Mouse (Mus musculus): ENCODE measurements around the gene Atp2b1.

Atp2b1 gene

DNA sequence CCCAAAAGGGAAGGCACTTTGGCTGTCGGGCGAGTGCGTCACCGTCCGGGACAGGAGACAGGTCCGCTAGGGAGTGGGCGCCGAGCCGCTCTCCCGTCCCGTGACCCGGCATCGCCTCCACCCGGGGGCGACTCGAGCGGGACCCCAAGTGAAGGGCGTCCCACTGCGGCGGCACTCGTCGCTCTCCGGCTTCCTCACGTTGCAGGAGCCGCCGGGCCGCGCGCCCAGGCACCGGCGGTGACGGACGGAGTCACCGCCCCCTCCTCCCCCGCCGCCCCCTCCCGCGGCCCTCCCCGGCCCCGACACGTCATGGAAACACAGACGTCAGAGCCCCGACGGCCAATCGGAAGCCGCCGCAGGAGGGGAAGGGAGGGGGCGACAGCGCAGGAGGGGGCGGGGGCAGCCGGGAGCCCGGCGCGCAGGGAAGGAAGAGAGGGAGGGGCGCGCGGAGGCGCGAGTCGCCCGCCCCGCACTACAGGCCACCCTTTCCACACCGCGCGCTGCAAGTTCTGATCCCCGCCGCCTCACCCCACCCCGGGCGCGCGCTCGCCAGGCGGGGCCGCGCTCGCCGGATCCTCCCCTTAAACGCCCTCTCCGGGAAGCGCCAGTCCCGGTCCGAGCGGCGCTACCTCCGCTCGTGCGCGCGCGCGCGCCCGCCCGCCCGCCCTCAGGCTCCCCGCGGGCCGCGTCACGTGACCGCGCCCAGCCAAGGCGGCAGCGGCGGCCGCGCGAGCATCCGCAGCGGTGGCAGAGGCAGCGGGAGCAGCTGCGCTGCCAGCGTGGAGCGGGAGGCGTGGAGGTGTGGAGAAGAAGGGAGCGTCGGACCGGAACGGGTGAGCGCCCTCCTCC is at the start of gene Atp2b1:
Atp2b1 (plus strand) TSS at position 446 of the 849 bp plus-strand sequence.
- peak; percentile 63 for DNase-seq (ENCODE audit: extremely low read depth, low read depth)

DNA sequence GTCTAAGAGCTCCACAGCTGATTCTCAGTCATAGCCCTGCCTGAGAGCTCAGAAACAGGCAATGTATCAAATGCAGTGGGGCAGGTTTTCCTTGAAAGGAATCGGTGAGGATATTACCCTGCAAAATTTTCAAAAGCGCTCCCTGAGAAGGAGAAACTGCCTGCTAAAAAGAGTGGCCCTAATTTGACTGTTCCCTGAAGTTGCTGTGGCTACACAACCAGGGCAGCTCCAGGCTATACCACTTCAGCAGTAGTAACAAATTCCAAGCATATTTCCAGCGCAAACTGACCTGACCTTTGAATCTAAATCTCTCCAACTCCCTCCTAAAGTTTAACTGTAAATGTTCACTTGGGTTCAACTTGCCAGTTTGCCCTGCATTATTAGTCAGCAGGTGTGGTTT is 49.4 kb upstream of the Atp2b1 start:
- DNase-seq (ENCODE audit: extremely low read depth, low read depth), result no peak

DNA sequence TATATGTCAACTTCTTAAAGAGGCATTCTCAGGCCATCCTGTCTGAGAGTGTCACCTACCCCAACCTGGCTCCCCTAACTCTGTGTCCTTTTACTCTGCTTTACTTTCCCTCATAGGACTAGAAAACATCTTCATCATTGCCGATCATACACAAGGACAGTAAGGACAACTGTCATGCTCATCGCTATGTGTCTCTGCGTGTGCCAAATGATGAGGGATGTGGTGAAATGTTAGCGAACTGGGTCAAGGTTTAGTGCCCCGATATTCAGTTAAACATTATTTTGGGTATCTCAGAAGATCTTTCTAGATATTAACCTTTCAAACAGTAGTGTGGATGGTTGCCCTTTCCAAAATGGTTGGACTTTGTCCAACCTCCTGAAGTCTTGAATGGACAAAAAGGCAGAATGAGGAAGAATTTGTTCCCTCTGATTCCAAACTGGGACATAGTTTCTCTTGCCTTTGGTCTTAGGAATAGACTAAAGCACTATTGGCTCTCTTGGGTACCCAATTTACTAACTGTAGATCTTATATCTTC is 47.3 kb upstream of the Atp2b1 start:
- no peak for DNase-seq (ENCODE audit: extremely low read depth, low read depth)

DNA sequence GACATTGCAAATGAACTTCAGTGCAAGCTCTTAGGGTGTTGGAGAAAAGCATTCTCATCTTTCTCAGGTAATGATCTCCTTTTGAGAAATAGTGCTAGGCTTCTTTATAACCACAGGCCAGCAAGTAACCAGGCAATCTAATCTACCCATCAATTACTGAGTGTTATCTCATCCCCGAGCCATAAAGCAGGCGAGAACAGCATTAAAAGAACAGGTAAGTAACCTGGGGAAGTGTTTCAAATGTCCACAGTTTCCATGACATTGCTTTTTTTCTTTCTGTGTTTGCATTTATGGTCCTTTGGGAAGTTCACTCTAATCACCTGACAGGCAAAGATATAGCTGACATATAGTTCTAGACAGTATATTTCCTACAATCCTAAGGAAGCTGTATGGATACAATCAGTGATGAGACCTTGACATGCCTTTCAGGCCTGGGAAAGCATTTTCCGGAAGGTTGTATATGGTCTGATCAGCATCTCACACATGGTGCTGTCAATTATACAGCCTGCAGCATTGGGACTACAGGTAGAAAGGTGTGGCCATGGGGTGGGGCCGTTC is 45.8 kb upstream of the Atp2b1 start:
- no peak for DNase-seq (ENCODE audit: extremely low read depth, low read depth)

DNA sequence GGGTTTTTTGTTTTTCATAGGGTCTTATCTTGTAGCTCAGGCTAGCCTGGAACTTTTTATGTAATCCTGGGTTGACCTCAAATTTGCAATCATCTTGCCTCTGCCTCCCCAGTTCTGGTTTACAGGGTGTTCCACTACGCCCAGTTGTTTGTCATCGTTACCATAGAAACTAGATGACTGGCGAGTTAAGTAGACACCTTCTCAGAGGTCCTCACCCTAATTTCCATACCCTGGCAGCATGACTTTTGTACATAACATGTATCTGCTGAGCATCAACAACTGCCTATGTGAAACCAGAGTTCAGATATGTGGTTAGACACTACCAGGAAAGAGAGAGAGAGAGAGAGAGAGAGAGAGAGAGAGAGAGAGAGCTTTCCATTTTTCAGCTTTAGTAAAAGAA is 36.4 kb upstream of the Atp2b1 start:
- no peak for DNase-seq (ENCODE audit: extremely low read depth, low read depth)

DNA sequence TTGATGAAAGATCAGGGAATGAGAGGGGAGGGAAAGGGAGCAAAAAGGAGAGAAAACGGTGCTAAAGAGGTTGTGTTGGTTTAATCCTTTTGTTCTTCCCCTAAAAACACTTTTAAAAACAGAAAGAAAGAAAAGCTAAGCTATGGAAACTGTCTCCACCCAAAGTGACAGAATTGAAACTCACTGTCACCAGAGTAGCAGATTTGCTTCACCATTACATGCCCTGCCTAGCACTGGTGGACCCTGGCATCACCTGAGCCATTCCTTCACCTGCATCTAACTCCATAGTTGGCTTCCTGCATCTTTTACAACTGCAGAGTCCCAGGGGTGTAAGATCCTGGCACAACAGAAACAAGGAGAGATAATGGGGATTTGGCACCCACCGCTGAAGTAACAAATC is 35.6 kb upstream of the Atp2b1 start:
- DNase-seq (ENCODE audit: extremely low read depth, low read depth), result no peak

DNA sequence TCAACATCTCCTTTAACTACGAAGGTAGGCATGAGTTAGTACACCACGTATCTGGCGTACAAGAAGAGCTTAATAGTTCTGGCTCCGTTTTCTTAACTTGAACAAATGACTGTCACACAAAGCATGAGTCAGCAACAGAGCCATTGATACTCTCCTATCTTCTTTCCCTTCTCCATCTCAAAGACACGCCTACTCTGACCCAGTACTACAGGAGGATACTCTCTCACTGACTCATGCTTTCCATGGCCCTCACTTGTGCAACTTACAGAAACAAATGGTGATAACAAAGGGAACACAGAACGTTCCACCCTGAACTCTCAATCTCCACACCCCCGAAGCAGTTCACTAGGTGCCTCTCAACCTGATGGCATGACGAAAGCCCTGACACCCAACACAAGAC is 34.1 kb upstream of the Atp2b1 start:
- peak; percentile 62 for DNase-seq (ENCODE audit: extremely low read depth, low read depth)

DNA sequence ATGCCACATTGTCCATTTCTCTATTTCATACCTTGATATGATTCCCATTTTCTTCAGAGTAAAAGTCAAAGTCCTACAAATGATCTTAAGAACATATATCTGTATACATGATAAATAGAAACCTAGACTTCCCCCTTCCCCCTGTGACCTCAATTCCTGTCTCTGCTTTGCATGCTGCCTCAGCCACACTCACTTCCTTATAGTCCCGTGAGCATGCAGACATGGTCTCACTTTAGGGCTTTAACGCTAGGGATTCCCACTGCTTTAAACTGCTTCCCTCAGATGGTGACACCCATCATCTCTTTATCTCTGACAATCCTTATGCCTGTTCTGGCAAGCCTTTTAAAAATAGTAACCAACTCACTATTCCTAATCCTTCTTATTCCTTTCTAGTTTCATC is 33.5 kb upstream of the Atp2b1 start:
- peak; percentile 53 for DNase-seq (ENCODE audit: extremely low read depth, low read depth)

DNA sequence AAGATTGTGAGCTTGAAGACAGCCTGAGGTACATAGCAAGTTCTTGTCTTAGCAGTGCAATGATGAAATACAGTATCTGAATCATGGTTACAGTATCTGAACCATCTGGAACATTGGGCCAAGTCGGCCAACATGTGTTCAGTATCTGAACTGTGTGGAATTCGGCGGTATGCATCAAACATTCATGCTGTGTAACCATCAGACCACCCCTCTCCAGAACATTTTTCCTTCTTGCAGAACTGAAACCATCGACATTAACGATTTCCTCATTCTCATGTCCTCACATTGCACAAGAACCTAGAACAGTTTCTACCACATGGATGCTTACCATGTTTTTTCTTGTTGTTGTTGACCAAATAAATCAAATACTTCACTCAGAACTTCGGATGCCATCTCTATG is 32.7 kb upstream of the Atp2b1 start:
- no peak for DNase-seq (ENCODE audit: extremely low read depth, low read depth)

DNA sequence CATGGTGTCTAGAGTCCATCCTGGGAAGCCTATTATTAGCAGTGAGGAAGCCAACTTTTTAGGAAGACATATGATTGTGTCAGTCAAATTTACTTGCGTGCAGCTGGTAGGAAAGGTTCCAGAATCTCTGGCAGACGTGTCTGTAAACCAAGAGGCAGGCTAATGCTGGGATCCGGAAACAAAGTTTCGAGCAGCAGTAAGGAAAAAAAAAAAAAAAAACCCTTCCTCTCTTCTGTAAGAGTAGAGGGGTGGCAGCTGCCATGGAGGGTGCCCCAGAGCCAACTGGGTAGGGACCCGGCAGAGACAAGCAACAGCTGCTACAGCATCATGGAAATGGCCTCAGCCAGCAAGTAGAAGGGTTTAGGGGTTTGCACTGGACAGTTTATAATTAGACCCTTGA is 31.6 kb upstream of the Atp2b1 start:
- DNase-seq (ENCODE audit: extremely low read depth, low read depth), result no peak

DNA sequence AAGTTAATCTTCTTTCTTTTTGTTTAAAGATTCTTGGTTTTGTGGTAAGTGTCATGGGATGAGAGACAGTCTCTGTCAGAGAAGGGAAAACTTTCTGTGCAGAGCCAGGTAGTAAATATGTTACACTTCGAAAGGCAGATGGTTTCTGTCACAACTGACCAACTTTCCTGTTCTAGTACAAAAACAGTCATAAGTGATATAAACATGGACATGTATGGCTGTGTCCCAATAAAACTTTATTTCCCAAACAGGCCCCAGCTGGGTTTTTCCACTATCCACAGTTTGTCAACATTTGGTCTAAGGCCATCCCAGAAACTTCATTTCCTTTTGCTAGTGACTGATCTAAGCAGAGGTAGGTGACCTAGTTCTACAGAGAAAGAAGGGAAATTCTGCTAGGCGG is 29.8 kb upstream of the Atp2b1 start:
- DNase-seq (ENCODE audit: extremely low read depth, low read depth), result no peak

DNA sequence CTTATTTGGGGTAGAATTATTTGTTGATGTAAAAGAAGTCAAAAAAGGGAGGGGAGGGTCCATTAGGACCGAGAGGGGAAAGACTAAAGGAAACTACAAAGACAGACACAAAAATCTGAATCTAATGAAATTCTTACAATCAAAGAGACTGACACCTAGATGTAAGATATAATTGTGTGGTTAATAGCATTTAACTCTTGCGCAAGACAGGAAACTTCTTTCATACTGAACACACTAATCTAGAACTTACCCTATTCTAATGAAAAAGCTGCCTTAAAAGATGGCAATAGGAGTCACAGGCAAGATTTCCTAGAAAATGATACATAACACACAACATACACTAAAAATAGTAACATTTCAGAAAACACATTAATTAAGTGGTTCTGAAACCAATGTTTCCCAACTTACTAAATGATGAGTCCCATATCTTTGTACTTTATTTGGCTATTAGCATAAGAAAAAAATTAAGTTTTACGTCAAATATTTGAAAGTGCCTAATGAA is 27.4 kb upstream of the Atp2b1 start:
- DNase-seq (ENCODE audit: extremely low read depth, low read depth), result no peak

DNA sequence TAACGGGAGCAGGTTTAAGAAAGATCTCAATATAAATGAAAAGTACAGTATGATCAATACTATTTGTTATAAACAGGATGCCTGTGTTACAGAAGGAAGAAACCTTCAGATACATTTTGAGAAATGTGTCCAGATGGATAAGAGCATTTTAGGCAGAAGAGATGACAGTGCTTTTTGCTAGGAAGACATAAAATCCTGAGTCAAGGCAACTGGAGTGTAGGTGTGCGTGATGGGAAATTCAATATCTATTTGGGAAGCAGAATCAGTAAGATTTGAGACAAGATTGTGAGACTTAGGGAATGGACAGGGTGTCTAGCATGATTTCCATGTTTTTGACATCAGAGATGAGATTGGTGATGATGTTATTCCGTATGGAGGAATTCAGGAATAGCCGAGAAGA is 22.8 kb upstream of the Atp2b1 start:
- DNase-seq (ENCODE audit: extremely low read depth, low read depth), result no peak

DNA sequence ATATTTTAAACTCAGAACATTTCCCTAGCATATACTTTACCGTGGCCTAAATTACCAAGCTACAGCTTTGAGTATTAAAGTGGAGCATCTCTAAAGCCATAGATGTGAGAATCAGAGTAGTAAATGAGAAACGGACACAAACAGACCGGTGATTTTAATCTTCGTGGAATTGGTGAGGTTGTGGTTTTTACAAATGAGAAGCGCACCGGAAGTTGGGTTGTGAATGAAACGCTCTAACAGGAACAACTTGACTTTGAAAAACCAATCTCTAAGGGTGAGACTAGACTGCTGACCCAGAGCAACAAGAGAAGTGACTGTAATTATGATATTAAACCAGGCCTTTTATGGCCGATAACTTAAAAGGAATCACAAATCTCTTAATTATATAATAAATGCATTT is 16.7 kb upstream of the Atp2b1 start:
- DNase-seq (ENCODE audit: extremely low read depth, low read depth), result no peak

DNA sequence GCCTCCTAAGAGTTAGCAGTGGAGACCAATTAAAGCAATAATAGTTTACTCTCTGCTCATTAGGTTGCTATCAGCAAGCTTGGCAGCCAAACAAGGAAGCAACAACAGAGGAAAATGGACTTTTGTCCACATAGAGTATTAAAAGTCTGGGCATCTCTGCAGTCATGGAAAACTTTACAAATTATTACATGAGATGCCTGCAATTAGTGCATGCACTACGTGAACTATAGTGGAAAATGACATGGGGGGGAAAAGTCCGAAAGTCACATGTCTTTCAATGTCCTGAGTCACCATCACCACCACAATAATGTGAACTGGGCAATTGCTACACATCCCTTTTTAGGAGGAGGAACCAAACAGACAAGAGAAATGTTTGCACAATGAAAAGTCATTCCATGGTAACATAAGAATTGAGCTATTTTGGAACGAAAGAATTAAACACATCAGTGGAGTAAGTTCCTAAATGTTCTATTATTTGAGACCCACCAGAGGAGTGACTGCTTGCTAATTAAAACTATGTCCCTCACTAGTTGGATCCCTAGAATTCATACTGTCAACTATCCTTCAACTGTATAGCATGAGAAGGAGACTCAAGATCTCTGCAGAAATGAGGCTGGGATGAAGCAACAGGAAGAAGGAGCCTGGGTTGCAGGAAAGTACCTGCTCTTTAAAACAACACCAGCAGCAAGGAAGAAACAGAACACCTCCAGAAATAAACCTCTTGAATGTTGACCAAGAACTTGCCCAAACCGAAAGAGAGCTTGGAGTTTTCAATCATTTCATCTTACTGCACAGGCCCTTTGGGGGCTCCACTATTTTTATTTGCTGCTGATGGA is 16.1 kb upstream of the Atp2b1 start:
- DNase-seq (ENCODE audit: extremely low read depth, low read depth), result no peak

DNA sequence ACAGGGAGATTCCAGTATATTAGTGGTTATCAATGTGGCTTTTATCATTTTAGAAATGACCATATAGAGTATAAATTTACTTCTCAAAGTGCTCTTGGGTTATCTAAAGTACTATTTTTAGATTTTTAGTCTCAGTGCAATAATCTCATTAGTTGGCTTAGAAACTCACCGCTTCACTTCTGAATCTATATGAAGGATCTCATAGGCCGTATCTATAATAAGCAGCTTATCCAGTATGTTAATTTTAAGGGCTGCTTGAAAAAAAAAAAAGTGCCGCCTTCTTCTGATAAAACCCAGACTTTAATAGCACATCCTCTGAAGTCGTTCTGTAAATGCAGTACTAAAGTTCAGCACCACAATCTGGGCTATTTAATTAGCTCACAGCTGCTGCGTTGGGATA is 12.7 kb upstream of the Atp2b1 start:
- DNase-seq (ENCODE audit: extremely low read depth, low read depth), result no peak

DNA sequence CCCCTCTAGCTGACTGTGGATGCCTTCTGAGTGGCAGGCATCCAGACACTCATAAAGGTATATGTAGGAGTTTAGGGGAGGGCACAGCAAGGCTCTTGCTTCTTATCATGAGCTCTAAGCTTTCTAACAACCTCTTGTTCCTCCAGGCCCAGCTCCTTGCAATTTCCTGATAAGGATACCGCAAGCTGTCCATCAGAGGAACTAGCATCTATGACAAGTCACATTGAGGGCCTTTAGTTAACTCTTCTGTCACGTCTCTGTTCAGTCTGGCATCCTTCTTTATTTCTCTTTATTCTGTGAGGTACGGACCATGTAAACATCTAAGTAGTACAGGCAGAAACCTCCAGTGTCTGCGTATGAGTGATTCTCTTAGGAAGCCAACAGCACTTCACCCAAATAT is 8.2 kb upstream of the Atp2b1 start:
- peak; percentile 98 for DNase-seq (ENCODE audit: extremely low read depth, low read depth)

DNA sequence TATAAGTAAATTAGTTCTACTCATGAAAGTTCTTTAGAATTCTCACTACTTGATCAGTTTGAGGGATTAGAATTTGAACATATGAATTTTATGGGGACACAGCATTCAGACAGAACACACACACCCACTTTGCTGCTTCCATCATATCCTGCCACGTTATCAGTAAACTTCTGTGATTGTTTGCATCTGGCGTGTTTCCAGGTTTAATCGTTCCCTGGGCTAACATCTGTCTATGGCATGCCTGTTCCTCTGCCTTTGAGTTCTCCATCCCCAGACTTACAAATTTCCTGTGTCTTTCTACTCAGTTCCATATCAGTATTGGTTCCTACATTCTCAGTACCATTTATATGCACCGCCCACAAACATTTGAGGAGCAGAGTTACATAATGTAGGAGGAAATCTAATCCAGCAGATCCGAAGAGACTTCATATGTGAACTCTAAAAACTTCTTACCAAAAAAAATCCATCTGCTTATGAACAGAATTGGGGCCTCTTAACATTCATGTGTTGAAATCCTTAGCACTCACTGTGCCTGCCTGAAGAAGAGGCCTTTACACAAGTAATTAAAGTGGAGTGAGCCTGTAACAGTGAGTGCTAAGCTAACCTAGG is 7.2 kb upstream of the Atp2b1 start:
- DNase-seq (ENCODE audit: extremely low read depth, low read depth), result peak; percentile 77

DNA sequence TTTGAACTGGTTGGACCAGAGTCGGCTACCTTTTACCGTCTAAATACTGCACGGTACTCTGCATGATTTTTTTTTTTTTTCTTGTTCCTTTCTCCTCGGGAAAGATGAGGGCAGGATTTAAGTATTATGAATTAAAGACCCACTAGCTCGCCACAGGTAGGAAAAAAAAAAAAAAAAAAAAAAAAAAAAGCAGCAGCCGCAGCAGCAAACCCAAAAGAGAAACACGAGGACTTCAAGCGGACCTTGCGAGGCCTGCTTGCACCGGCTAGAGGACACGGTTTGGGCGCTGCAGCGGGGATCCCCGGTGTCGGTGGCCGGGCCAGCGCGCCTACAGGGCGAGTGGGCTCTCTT is 621 bp upstream of the Atp2b1 start:
- no peak for DNase-seq (ENCODE audit: extremely low read depth, low read depth)

DNA sequence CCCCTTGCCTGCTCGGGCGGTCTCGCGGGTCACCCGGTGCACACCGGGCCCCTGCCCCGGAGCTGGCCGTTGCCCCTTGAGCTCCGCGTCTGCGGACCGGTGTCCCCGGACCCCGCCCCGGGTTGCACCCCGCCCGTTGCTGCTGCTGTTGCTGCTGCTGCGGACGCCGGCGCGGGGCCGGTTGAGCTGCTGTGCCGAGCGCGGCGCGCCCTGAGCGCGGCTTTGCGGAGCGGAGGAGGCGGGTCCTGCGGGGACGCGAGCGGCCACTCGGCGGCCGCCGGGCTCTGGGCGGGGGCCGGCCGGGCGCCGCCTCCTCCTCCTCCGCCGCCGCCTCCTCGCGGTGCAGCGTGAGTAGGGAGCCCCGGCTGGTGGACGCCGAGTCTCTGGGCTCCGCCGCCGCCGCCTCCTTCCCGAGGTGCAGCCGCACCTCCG is 620 bp downstream of the Atp2b1 start:
- DNase-seq (ENCODE audit: extremely low read depth, low read depth), result no peak

DNA sequence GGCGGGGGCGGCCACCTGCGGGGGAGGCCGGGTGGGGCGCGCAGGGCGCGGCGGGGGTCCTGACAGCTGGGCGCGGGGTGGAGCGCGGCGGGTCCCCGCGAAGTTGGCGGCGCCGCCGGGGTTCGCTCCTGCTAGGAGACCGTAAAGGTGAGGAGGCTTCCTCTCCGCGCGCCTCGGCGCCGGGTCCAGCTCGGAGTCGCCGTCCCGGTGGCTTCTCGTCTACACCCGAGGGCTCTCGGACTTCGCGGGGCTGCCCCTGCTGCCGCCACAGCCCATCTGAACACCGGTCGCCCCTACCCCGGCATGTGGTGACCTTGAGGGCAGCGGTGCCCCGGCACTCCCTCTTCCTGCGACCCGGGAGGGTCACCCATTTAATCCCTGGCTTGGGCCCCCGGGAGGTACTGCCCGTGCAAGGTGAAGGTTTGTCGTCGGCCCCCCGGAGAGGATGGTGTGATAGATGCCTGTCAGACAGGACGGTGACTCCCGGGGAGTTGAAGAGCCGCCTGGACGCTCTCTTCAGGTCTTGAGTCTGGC is 1.3 kb downstream of the Atp2b1 start:
- no peak for DNase-seq (ENCODE audit: extremely low read depth, low read depth)
